Mouse (Mus musculus): ENCODE data around the gene Fastkd5. TPM values are rescaled to one million over a fixed set of nuclear protein-coding genes. Genes with fewer than 3 reads are reported as not detected.
"Not testable (repeated sequence)": the region's sequence is repeated elsewhere in the genome, so short reads cannot be mapped to it uniquely, and the experiment has no call there.

Fastkd5 gene
- polyA plus RNA-seq, 2 experiments from 2014 or later, result 9.0 to 11.0 TPM

DNA sequence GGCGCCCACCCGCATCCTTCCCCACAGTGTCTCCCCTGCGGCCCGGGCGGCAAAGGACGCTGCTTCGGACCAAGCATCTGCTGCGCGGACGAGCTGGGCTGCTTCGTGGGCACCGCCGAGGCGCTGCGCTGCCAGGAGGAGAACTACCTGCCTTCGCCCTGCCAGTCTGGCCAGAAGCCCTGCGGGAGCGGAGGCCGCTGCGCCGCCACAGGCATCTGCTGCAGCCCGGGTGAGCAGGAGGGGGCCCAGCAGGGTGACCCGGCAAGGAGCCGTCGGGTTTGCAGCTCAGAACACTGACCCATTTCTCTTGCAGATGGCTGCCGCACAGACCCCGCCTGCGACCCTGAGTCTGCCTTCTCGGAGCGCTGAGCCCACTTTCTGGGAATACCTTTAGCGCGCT is 53.3 kb downstream of the Fastkd5 start:
- not testable (repeated sequence) for ATAC-seq

DNA sequence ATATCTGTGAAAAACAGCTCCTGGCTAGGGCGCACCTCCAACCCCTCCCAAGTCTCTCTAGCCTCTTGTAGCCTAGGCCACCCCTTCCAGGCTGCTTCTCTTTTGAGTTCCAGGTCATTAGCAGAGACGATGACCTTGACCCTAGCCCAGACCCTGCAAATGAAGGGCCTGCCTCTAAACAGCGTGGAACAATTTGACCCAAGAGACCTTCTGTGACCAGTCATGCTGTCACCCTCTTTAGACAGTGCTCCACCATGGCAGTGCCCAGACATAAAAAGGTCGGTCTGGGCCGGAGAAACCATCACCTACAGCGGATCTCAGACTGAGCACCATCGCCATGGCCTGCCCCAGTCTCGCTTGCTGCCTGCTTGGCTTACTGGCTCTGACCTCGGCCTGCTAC is 54.0 kb downstream of the Fastkd5 start, which contains the start of gene Oxt:
TSS of gene Oxt (plus strand) at position 301 of the 400 bp plus-strand sequence.
- ATAC-seq, result no peak

DNA sequence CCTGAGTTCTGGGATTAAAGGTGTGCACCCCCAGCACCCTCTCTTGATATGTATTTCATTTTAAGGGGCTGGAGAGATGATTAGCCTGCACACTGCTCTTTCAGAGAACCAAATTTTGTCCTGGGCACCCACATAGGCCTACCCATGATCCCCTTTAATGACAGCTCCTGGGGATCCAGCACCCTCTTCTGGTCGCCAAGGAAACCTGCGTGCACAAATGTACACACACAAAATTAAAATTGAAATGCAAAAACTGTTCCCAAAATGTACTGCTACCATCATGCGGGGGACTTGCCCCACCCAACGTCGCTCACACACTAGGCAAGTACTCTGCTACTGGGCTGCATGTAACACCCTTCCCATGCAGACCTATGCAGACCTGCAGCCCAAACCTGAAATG is 54.9 kb downstream of the Fastkd5 start:
- no peak for ATAC-seq

DNA sequence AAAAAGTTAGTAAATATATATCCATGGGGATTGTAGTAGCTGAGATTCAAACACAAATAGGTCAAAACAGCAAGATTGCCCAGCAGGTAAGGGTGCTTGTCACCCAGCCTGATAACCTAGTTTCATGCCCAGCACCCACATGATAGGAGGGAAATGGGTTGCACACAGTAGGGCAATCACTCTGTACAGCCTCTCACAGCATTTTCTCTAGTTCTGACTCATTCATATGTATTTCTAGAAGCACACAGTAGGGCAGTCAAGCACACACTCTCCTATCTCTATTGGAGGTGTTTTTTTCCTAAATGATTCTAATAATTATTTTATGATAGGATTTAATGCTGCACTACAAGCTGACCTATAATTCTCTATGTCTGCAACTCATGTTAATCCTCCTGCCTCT is 59.9 kb downstream of the Fastkd5 start:
- no peak for ATAC-seq

DNA sequence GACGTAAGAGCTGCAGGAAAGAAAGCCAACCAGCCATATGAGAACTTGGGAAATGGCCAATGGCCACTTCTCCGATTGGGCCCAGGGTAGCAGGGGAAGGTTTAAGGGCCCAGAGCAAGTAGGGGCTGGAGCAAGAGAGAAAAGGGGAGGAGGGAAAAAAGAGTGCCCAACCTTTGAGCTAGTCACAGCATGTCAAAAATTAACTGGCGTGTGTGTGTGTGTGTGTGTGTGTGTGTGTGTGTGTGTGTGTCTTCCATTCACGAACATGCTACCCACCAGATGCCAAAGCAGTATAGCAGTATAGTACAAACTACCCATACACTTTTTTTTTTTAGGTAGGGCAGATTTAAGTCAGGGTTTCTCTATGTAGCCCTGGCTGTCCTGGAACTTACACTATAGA is 60.9 kb downstream of the Fastkd5 start:
- no peak for ATAC-seq

DNA sequence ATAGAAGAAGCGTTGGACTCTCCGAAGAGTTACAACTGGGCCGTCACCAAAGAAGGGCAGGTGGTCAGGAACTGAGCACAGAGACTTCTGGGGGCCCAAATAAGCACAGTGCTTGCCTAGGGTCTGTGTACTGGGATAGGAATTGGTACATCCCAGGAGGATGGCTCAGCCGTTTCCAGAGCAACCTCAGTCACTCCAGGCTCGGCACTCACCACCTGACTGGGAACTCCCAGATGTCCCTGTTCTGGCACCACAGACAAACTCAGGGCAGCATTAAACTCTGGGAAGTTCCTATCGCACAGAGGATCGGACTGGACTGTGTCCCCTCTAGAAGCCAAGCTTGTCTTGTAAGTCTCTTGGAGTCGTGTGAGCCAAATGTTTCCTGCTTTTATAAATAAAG is 64.8 kb downstream of the Fastkd5 start:
- no peak for ATAC-seq

DNA sequence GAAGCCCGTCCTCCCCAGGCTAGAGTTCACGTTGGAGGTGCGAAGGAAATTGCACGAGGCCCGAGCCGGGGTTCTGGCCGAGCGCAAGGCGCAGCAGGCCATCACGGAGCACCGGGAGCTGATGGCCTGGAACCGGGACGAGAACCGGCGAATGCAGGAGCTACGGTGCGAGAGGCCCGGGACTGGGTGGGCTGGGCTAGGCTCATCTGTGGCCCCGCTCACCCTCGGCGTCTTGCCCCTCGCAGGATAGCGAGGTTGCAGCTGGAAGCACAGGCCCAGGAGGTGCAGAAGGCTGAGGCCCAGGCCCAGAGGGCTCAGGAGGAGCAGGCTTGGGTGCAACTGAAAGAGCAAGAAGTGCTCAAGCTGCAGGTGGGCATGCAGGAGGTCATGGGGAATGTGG is 65.8 kb downstream of the Fastkd5 start:
- ATAC-seq, result no peak

Other genes with a start within 250 kb of the Fastkd5 start
- 1 to 10 TPM in 1 of 2 experiments, under 1 TPM in 1; 0.24 to 1.2 TPM for gene Cpxm1, start 232.5 kb downstream of the Fastkd5 start, polyA plus RNA-seq (2017; shearing (Covaris generic))
- not detected for gene Gm28372, start 224.8 kb downstream of the Fastkd5 start, polyA plus RNA-seq (2017; shearing (Covaris generic))
- not detected for gene 1700020A23Rik, start 224.8 kb downstream of the Fastkd5 start, polyA plus RNA-seq (2017; shearing (Covaris generic))
- not detected for gene Tmem239, start 223.5 kb downstream of the Fastkd5 start, polyA plus RNA-seq (2017; shearing (Covaris generic))
- gene Vps16, start 205.7 kb downstream of the Fastkd5 start, polyA plus RNA-seq (2017; shearing (Covaris generic)), result 100 to 1,000 TPM; 132 to 174 TPM
- 10 to 100 TPM; 11.6 to 18.4 TPM for gene Pced1a, start 205.3 kb downstream of the Fastkd5 start, polyA plus RNA-seq (2017; shearing (Covaris generic))
- gene Ptpra, start 179.7 kb downstream of the Fastkd5 start, polyA plus RNA-seq (2017; shearing (Covaris generic)), result 10 to 100 TPM; 58.1 to 69.6 TPM
- 10 to 100 TPM; 25.4 to 31.1 TPM for gene Mrps26, start 66.3 kb downstream of the Fastkd5 start, polyA plus RNA-seq (2017; shearing (Covaris generic))
- not detected for gene Oxt, start 53.9 kb downstream of the Fastkd5 start, polyA plus RNA-seq (2017; shearing (Covaris generic))
- gene Avp, start 47.5 kb downstream of the Fastkd5 start, polyA plus RNA-seq (2017; shearing (Covaris generic)), result not detected
- 1 to 10 TPM; 8.4 to 9.0 TPM for gene Ubox5, start within 50 bp of the Fastkd5 start, polyA plus RNA-seq (2017; shearing (Covaris generic))
- under 1 TPM in 1 of 2 experiments, not detected in 1; 0.15 TPM for gene Lzts3, start 12.8 kb upstream of the Fastkd5 start, polyA plus RNA-seq (2017; shearing (Covaris generic))
- gene Ddrgk1, start 34.6 kb upstream of the Fastkd5 start, polyA plus RNA-seq (2017; shearing (Covaris generic)), result 100 to 1,000 TPM; 120 to 135 TPM
- 10 to 100 TPM; 42.4 to 47.3 TPM for gene Itpa, start 37.6 kb upstream of the Fastkd5 start, polyA plus RNA-seq (2017; shearing (Covaris generic))
- under 1 TPM in 1 of 2 experiments, not detected in 1; 0.33 TPM for gene Slc4a11, start 67.5 kb upstream of the Fastkd5 start, polyA plus RNA-seq (2017; shearing (Covaris generic))

Data from activated CD4-positive, CD25-positive, alpha-beta regulatory T cell, adult 4 months (primary cell).